Mouse (Mus musculus) liver, embryonic 13.5 days (tissue): ENCODE results near the gene Rhox3f. TPM values are rescaled to one million over a fixed set of nuclear protein-coding genes. Genes with fewer than 3 reads are reported as not detected.
"Not testable (repeated sequence)": the region's sequence is repeated elsewhere in the genome, so short reads cannot be mapped to it uniquely, and the experiment has no call there.

Experiments
- ATAC-seq: fragments of 200-750 bp; cut with Nextera tagmentation; 2 replicates; pipeline ENCODE4 v1.8.0; 2017; ENCODE audit warnings: low read depth, mild to moderate bottlenecking, moderate number of reproducible peaks, moderate library complexity
- DNase-seq: peaks from one replicate; pipeline ENCODE4 v3.0.0; 2022
- H3K27ac ChIP-seq: fragments of 300-500 bp; sonication (generic); 2 replicates; pipeline ENCODE4 v1.5.1; 2015; ENCODE audit warnings: moderate library complexity, mild to moderate bottlenecking, inconsistent platforms
- H3K27me3 ChIP-seq: fragments of 300-500 bp; sonication (generic); 2 replicates; pipeline ENCODE4 v1.6.1; 2015; ENCODE audit warnings: mild to moderate bottlenecking, inconsistent platforms
- H3K36me3 ChIP-seq: fragments of 300-500 bp; sonication (generic); 2 replicates; pipeline ENCODE4 v1.6.1; 2015; ENCODE audit warnings: mild to moderate bottlenecking, inconsistent platforms
- H3K4me1 ChIP-seq: fragments of 300-500 bp; sonication (generic); replicated peaks from 2 replicates; pipeline ENCODE4 v1.6.1; 2015; ENCODE audit warnings: inconsistent platforms
- H3K4me2 ChIP-seq: fragments of 300-500 bp; sonication (generic); 2 replicates; pipeline ENCODE4 v1.6.1; 2015; ENCODE audit warnings: inconsistent platforms, mild to moderate bottlenecking, moderate library complexity
- H3K4me3 ChIP-seq: fragments of 300-500 bp; sonication (generic); replicated peaks from 2 replicates; pipeline ENCODE4 v1.5.1; 2015; ENCODE audit warnings: mild to moderate bottlenecking, inconsistent platforms
- H3K9ac ChIP-seq: fragments of 300-500 bp; sonication (generic); 2 replicates; pipeline ENCODE4 v1.6.1; 2015; ENCODE audit warnings: mild to moderate bottlenecking, inconsistent platforms
- H3K9me3 ChIP-seq: fragments of 300-500 bp; sonication (generic); replicated peaks from 2 replicates; pipeline ENCODE4 v1.6.1; 2016; ENCODE audit warnings: inconsistent platforms
- WGBS: fragments of 180-500 bp; shearing (Covaris S2); methylation state at CpG from one replicate; pipeline ENCODE4 v1.1.7; 2015; ENCODE audit not compliant: insufficient replicate concordance; 5-methylcytosine and 5-hydroxymethylcytosine counted together
- polyA plus RNA-seq: library from polyadenylated mRNA; unstranded; fragments of >200 nt; fragmentation: Nextera tagmentation; extraction: Ambion mirVana; gene quantifications from 2 replicates; pipeline ENCODE4 v1.2.1, GENCODE M21; 2015

Gene Rhox3f
- polyA plus RNA-seq: not detected in 2 replicates

GRCm38 (mm10) chrX:37580692-37581091, at the start of gene Rhox3f:
Rhox3f (plus strand) TSS chrX:37580992.
- H3K9ac ChIP-seq: not testable (repeated sequence)

DNA sequence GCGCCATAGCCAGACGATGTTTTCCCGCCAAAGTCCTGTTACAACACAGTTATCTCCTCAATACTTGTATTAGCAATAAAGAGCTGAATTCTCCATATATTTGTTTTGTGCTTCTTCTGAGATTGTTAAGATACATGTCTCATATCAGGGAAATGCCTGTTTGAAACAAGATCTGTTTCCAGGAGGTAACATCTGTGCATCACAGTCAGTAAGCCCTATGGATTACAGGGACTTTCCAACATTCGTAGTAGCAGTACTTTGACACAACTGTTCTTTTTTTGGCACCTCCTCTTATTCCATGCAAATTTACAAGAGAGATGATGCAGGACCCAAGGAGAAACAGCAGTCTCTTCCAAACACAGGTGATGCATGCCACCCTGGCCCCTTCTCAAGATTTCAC, 39.1 kb upstream of the Rhox3f start, which contains the start of gene Rhox3e:
Gene Rhox3e (plus strand): TSS at position 301 of the 400 bp plus-strand sequence.
- H3K27me3 ChIP-seq, H3K27ac ChIP-seq, H3K9me3 ChIP-seq, ATAC-seq, DNase-seq, H3K36me3 ChIP-seq, H3K9ac ChIP-seq, H3K4me2 ChIP-seq, H3K4me3 ChIP-seq, H3K4me1 ChIP-seq: not testable (repeated sequence)
- WGBS: no CpG with 5 or more reads among the region's 4 CpGs

More at GRCm38 (mm10) chrX:37580692-37581091, at the start of gene Rhox3f:
- not testable (repeated sequence) for H3K9me3 ChIP-seq, DNase-seq, H3K4me3 ChIP-seq, H3K27me3 ChIP-seq, H3K27ac ChIP-seq, ATAC-seq, H3K36me3 ChIP-seq, H3K4me2 ChIP-seq, H3K4me1 ChIP-seq

- not testable (repeated sequence) for DNase-seq, H3K4me2 ChIP-seq, H3K9ac ChIP-seq, H3K27me3 ChIP-seq, H3K36me3 ChIP-seq, H3K27ac ChIP-seq, ATAC-seq, H3K9me3 ChIP-seq, H3K4me3 ChIP-seq, H3K4me1 ChIP-seq
- 83% methylated on average over 9 of the region's 18 CpGs for WGBS
These were observed 23.7 kb upstream of the Rhox3f start, which contains the start of gene Rhox4e for GRCm38 (mm10) chrX:37557112-37557511. Rhox4e (plus strand) TSS chrX:37557412.

DNA sequence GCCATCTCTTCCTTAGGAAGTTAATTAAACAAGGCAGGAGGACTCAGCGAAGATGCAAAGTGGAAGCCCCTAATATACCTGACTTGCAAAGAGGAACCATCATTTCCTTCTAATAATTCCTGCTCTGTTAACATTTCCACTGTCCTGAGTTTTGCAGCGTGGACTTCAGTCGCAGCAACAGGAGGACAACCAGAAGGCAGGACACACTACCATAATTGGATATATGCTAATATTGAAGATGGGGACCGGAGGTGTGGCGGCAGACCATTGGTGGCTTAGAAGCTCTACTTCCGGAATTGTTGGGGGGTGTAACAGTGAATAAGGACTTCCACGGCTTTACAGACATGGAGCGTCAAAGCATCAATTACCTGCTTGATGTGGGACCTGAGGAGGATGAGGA, 9.7 kb upstream of the Rhox3f start, which contains the start of gene Rhox2f:
Gene Rhox2f (plus strand): TSS at position 301 of the 400 bp plus-strand sequence.
- not testable (repeated sequence) for DNase-seq, H3K4me2 ChIP-seq, H3K36me3 ChIP-seq, ATAC-seq, H3K27ac ChIP-seq, H3K4me3 ChIP-seq, H3K27me3 ChIP-seq, H3K9me3 ChIP-seq, H3K4me1 ChIP-seq, H3K9ac ChIP-seq
- WGBS: 70% methylated on average over 8 of the region's 8 CpGs

DNA sequence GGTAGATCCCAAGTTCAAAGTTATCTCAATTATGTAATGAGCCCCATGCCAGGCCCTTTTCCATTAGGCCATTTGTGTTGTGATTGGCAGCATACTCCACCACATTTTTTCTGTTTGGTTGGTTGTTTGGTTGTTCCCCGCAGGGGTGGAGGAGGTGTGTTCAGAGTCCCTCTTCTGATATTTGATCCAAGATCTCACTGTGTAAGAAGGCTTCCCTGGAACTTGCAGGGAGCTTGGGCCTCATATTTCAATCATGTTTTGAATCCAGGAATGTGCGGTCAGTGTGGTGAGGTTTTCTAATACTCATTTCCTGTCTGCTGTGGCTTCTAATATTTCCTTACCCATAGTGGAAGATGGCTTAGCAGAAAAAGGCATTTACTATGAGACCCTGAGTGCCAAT, 8.2 kb upstream of the Rhox3f start:
- H3K27ac ChIP-seq, H3K4me1 ChIP-seq, H3K4me3 ChIP-seq, H3K27me3 ChIP-seq, ATAC-seq, H3K9ac ChIP-seq, H3K36me3 ChIP-seq, H3K9me3 ChIP-seq, DNase-seq, H3K4me2 ChIP-seq: not testable (repeated sequence)
- WGBS: 50% methylated on average over 2 of the region's 2 CpGs

DNA sequence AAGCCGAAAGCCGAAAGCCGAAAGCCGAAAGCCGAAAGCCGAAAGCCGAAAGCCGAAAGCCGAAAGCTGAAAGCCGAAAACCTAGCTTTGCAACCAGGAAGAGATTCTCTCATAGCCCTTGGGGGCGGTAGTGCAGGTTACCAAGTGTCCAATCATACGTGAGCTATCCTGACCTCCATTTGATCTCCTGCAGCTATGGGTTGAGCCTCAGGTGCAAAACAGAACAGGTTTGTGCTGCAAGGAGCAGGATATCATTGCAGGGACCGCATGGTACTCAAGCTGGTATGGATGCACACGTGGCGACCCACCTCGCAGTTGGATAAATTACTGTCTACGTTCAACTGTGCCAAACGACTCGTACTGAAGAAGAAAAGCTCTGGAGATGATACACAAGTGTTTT, 26.8 kb downstream of the Rhox3f start, which contains the start of gene Rhox4f:
Gene Rhox4f (minus strand): TSS at position 101 of the 400 bp plus-strand sequence.
- not testable (repeated sequence) for H3K4me1 ChIP-seq, H3K4me3 ChIP-seq, H3K9me3 ChIP-seq, ATAC-seq, H3K36me3 ChIP-seq, H3K9ac ChIP-seq, H3K27me3 ChIP-seq, H3K4me2 ChIP-seq, H3K27ac ChIP-seq, DNase-seq
- 85% methylated on average over 16 of the region's 19 CpGs for WGBS

GRCm38 (mm10) chrX:37628512-37628911, 47.7 kb downstream of the Rhox3f start, which contains the start of gene Rhox3g:
Rhox3g (minus strand) TSS chrX:37628612.
- not testable (repeated sequence) for H3K27me3 ChIP-seq, H3K9ac ChIP-seq, H3K36me3 ChIP-seq, H3K4me1 ChIP-seq, H3K27ac ChIP-seq, ATAC-seq, H3K4me2 ChIP-seq, DNase-seq, H3K9me3 ChIP-seq, H3K4me3 ChIP-seq
- WGBS: 73% methylated on average over 2 of the region's 2 CpGs

Other genes with a start within 250 kb of the Rhox3f start
- not detected in 2 replicates for gene Rhox3a2, start 201.0 kb upstream of the Rhox3f start, polyA plus RNA-seq
- not detected in 2 replicates for gene Rhox4a2, start 190.1 kb upstream of the Rhox3f start, polyA plus RNA-seq
- not detected in 2 replicates for gene Rhox2b, start 168.9 kb upstream of the Rhox3f start, polyA plus RNA-seq
- not detected in 2 replicates for gene Rhox4b, start 148.5 kb upstream of the Rhox3f start, polyA plus RNA-seq
- not detected in 2 replicates for gene Rhox2c, start 127.3 kb upstream of the Rhox3f start, polyA plus RNA-seq
- gene Rhox3c, start 122.4 kb upstream of the Rhox3f start, polyA plus RNA-seq: not detected in 2 replicates
- gene Rhox4c, start 100.7 kb upstream of the Rhox3f start, polyA plus RNA-seq: not detected in 2 replicates
- gene Rhox2d, start 87.6 kb upstream of the Rhox3f start, polyA plus RNA-seq: not detected in 2 replicates
- gene Rhox4d, start 66.6 kb upstream of the Rhox3f start, polyA plus RNA-seq: not detected in 2 replicates
- not detected in 2 replicates for gene Rhox2e, start 50.5 kb upstream of the Rhox3f start, polyA plus RNA-seq
- not detected in 2 replicates for gene Rhox3e, start 39.0 kb upstream of the Rhox3f start, polyA plus RNA-seq
- gene Rhox4e, start 23.6 kb upstream of the Rhox3f start, polyA plus RNA-seq: not detected in 2 replicates
- gene Rhox2f, start 9.6 kb upstream of the Rhox3f start, polyA plus RNA-seq: not detected in 2 replicates
- gene Rhox4f, start 26.7 kb downstream of the Rhox3f start, polyA plus RNA-seq: not detected in 2 replicates
- gene Rhox3g, start 47.6 kb downstream of the Rhox3f start, polyA plus RNA-seq: not detected in 2 replicates
- gene Rhox2g, start 62.5 kb downstream of the Rhox3f start, polyA plus RNA-seq: not detected in 2 replicates
- gene Rhox4g, start 70.3 kb downstream of the Rhox3f start, polyA plus RNA-seq: not detected in 2 replicates
- gene Rhox3h, start 87.8 kb downstream of the Rhox3f start, polyA plus RNA-seq: not detected in 2 replicates
- not detected in 2 replicates for gene Rhox2h, start 92.3 kb downstream of the Rhox3f start, polyA plus RNA-seq
- gene Rhox5, start 223.8 kb downstream of the Rhox3f start, polyA plus RNA-seq: 3.1 and 3.2 TPM in 2 replicates
- not detected in 2 replicates for gene Rhox6, start 245.9 kb downstream of the Rhox3f start, polyA plus RNA-seq